Mouse (Mus musculus): ENCODE measurements around the gene H2al2c. TPM values are rescaled to one million over a fixed set of nuclear protein-coding genes. Genes with fewer than 3 reads are reported as not detected.

The H2al2c gene
- polyA plus RNA-seq (2017; shearing (Covaris generic)), result not detected

GRCm38 (mm10) chrY:2598799-2599198 lies at the start of gene H2al2c:
Gene H2al2c (plus strand): TSS chrY:2599099.

Other genes starting within 250 kb of the H2al2c start
- not detected for gene Sry, start 64.6 kb downstream of the H2al2c start, polyA plus RNA-seq (2017; shearing (Covaris generic))
- not detected for gene H2al2b, start 121.6 kb downstream of the H2al2c start, polyA plus RNA-seq (2017; shearing (Covaris generic))
- gene Gm4064, start 197.1 kb downstream of the H2al2c start, polyA plus RNA-seq (2017; shearing (Covaris generic)), result not detected
- gene Rbmy, start 231.6 kb downstream of the H2al2c start, polyA plus RNA-seq (2017; shearing (Covaris generic)), result not detected
- not detected for gene Gm10256, start 231.6 kb downstream of the H2al2c start, polyA plus RNA-seq (2017; shearing (Covaris generic))

All from inflammation-experienced regulatory T-cells (primary cell).